Mouse (Mus musculus) neutrophil, adult 65 days (primary cell): Measurements from ENCODE around the gene Rnf149. TPM values are rescaled to one million over a fixed set of nuclear protein-coding genes. Genes with fewer than 3 reads are reported as not detected.

ENCODE experiments used
- total RNA-seq: library from RNA; stranded (reverse); gene quantifications from 2 replicates; pipeline ENCODE4 v1.2.4, GENCODE M21; 2023

Gene Rnf149
- total RNA-seq: 300 and 433 TPM in 2 replicates

DNA sequence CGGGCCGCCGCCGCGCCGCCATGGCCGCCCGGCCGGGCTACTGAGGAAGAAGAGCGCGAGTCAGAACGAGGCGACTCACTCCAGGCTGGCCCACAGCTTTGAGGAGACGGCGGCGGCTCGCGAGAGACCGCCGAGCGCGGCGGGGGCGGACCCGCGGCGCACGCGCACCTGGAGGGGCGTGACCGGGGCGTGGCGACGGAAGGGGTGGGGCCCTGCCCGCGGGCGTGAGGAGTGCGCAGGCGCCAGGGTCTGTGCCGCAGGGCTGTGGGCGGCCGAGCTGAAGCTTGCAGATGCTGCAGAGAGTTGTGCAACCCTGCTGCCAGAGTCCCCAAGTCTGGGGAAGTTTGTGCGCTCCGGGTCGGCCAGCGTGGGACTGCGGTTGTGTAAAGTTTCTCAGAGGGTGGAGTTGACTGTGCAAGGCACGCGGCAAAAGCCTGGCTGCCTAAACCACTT is at the start of gene Rnf149:
TSS of gene Rnf149 (minus strand) at position 153 of the 453 bp plus-strand sequence.

DNA sequence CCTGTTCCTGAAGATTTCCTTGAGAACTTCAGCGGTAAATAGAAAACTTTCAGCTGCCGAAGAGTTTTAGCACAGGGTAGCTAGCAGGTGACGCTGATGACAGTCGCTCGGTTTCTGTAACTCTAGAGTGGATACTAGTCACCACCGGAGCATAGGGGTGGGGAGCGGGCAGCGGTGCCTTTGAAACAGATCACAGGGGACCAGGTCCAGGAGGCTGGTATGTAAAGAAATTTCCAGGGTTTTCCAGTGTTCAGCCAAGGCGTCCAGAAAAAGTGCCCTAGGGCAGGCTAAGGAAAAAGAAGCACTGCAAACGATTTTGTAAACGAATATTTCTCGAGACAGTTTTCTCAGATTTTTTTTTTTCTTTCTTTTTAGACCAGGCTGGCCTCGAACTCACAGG is 42.4 kb downstream of the Rnf149 start, which contains the start of gene Cnot11:
TSS of gene Cnot11 (plus strand) at position 162 of the 400 bp plus-strand sequence.

Other genes with a start within 250 kb of the Rnf149 start
- 209 and 501 TPM in 2 replicates for gene Rpl31, start 209.6 kb downstream of the Rnf149 start, total RNA-seq
- 130 and 163 TPM in 2 replicates for gene Tbc1d8, start 98.7 kb downstream of the Rnf149 start, total RNA-seq
- 17.7 and 21.0 TPM in 2 replicates for gene Cnot11, start 42.4 kb downstream of the Rnf149 start, total RNA-seq
- 0.07 and 0.09 TPM in 2 replicates for gene Creg2, start 74.1 kb upstream of the Rnf149 start, total RNA-seq
- not detected in 2 replicates for gene Rfx8, start 143.6 kb upstream of the Rnf149 start, total RNA-seq
- gene Gm3646, start 227.9 kb upstream of the Rnf149 start, total RNA-seq: not detected in 2 replicates